Mouse (Mus musculus) ES-Bruce4 (cell line): Measurements from ENCODE around the gene Rnd2. TPM values are rescaled to one million over a fixed set of nuclear protein-coding genes. Genes with fewer than 3 reads are reported as not detected.
A peak's percentile ranks its signal among the peaks of the same experiment; 100 is the strongest.
"Not testable (repeated sequence)": the region's sequence is repeated elsewhere in the genome, so short reads cannot be mapped to it uniquely, and the experiment has no call there.

ENCODE experiments used
- H3K27ac ChIP-seq: 2 replicates; pipeline ENCODE4 v1.5.1; 2012; ENCODE audit warnings: low read length, inconsistent platforms; ENCODE audit not compliant: insufficient read depth
- H3K27me3 ChIP-seq: 2 replicates; pipeline ENCODE4 v1.6.1; 2012; ENCODE audit warnings: mild to moderate bottlenecking, low read length, inconsistent platforms; ENCODE audit not compliant: control insufficient read depth, poor library complexity, insufficient read depth, severe bottlenecking
- H3K36me3 ChIP-seq: 2 replicates; pipeline ENCODE4 v1.6.1; 2012; ENCODE audit warnings: inconsistent platforms, mild to moderate bottlenecking, low read length, moderate library complexity; ENCODE audit not compliant: control insufficient read depth, poor library complexity, insufficient read depth, severe bottlenecking
- H3K4me1 ChIP-seq: one replicate; pipeline ENCODE4 v1.8.1; 2011; ENCODE audit warnings: low read length; ENCODE audit not compliant: control insufficient read depth, insufficient read depth
- H3K4me3 ChIP-seq: 2 replicates; pipeline ENCODE4 v1.5.1; 2011; ENCODE audit warnings: low read depth, mild to moderate bottlenecking, low read length
- H3K9ac ChIP-seq: 2 replicates; pipeline ENCODE4 v1.6.1; 2012; ENCODE audit warnings: low read depth, mild to moderate bottlenecking, inconsistent platforms; ENCODE audit not compliant: poor library complexity, severe bottlenecking
- H3K9me3 ChIP-seq: replicated peaks from 2 replicates; pipeline ENCODE4 v1.6.1; 2012; ENCODE audit warnings: mild to moderate bottlenecking, low read length, inconsistent platforms; ENCODE audit not compliant: control insufficient read depth, poor library complexity, insufficient read depth, severe bottlenecking
- CTCF ChIP-seq: IDR thresholded peaks from one replicate; pipeline ENCODE4 v1.8.1; 2011; ENCODE audit warnings: low read depth, low read length
- EP300 ChIP-seq: IDR thresholded peaks from 2 replicates; pipeline ENCODE4 v1.6.1; 2011; ENCODE audit warnings: low read depth, low read length; ENCODE audit not compliant: insufficient read depth
- POLR2A ChIP-seq: IDR thresholded peaks from one replicate; pipeline ENCODE4 v1.8.1; 2011; ENCODE audit warnings: low read length; ENCODE audit not compliant: insufficient read depth
- polyA plus RNA-seq: library from polyadenylated mRNA; stranded (reverse); fragments of >200 nt; gene quantifications from 2 replicates; pipeline ENCODE4 v1.2.4, GENCODE M21; 2011; ENCODE audit warnings: low read depth; ENCODE audit not compliant: missing spikeins, insufficient read depth, insufficient read length

Gene Rnd2
- polyA plus RNA-seq, 1 experiment: 11.2 TPM

DNA sequence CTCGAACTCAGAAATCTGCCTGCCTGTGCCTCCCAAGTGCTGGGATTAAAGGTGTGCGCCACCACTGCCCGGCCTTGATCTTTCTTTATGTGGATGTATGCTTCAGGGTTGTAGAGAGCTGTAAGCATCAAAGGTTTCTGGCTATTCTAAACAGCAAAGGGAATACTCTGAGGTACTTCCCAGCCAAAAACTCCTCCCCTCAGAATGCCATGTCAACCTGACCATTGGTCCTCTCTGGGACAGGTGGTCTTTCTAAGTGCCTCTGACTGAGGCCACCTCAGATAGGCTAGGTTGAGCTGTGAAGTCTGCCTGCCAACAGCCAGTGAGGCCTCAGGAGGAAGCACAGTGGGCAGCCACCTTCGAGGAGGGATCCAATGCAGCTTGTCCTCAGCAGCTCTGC lies 15.9 kb upstream of the Rnd2 start:
- Histone ChIP-seq H3K4me1 (peaks cover 5% of the 10 kb centered on the region), H3K4me3 (no peak overlapping the region), H3K27me3 (no peaks in the 10 kb centered on the region), H3K9ac (peak overlapping the region; percentile 20; the same call in 1 of the 2 replicates), H3K36me3 (peaks cover 16% of the 10 kb centered on the region), H3K27ac (no peak overlapping the region), H3K9me3 (no peaks in the 10 kb centered on the region)
- TF ChIP-seq CTCF (no peak), POLR2A (no peak), EP300 (no peak)

DNA sequence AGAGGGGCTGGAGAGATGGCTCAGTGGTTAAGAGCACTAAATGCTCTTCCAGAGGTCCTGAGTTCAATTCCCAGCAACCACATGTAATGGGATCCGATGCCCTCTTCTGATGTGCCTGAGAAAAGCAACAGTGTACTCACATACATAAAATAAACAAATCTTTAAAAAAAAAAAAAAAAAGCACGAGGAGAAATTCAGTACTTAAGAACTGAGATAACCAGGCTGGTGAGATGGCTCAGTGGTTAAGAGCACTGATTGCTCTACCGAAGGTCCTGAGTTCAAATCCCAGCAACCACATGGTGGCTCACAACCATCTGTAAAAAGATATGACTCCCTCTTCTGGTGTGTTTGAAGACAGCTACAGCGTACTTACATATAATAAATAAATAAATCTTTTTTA lies 15.2 kb upstream of the Rnd2 start:
- not testable (repeated sequence) for H3K9me3 ChIP-seq, H3K27ac ChIP-seq, H3K4me1 ChIP-seq, H3K9ac ChIP-seq, H3K36me3 ChIP-seq, H3K27me3 ChIP-seq, H3K4me3 ChIP-seq

DNA sequence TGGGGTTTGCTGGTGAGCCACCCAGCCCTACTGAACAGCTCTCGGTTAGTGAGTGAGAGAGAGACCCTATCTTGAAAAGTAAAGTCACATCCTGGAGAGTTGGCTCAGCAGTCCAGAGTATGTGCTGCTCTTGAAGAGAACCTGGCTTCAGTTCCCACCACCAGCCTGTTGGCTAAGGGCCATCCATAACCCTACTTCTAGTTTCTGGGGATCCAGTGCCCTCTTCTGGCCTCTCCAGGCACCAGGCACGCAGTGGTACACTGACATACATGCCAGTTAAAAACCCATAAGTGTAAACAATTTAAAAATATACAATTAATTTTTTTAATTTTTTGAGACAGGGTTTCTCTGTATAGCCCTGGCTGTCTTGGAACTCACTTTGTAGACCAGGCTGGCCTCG lies 14.4 kb upstream of the Rnd2 start:
- Histone ChIP-seq H3K36me3 (peaks cover 2% of the 10 kb centered on the region), H3K9ac (no peak overlapping the region), H3K4me1 (peaks cover 5% of the 10 kb centered on the region), H3K9me3 (no peaks in the 10 kb centered on the region), H3K4me3 (no peak overlapping the region), H3K27ac (no peak overlapping the region), H3K27me3 (no peaks in the 10 kb centered on the region)
- TF ChIP-seq CTCF: peak; percentile 59
- no peak for TF ChIP-seq EP300
- no peak for TF ChIP-seq POLR2A

DNA sequence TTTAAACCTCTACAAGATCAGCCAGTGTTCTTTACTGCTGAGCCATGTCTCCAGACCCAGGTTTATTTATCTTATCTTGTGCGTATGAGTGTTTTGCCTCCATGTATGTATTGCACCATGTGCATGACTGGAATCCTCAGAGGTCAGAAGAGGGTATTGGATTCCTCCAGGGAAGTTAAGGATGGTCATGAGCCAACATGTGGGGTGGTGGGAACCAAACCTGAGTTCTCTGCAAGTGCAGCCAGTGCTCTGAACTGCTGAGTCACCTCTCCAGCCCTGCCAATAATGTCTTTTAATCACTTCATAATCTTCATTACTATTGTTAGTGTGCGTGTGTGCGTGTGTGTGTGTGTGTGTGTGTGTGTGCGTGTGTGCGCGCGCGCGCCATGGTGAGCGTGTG lies 13.3 kb upstream of the Rnd2 start:
- Histone ChIP-seq H3K4me3 (peak overlapping the region; percentile 2; the same call in 1 of the 2 replicates), H3K36me3 (no peaks in the 10 kb centered on the region), H3K9ac (peak overlapping the region; percentile 21; the same call in 1 of the 2 replicates), H3K9me3 (no peaks in the 10 kb centered on the region), H3K27me3 (no peaks in the 10 kb centered on the region), H3K4me1 (peaks cover 5% of the 10 kb centered on the region), H3K27ac (0 out of 2 replicates have a peak overlapping the region, but pooled peaks have one; percentile 36)
- TF ChIP-seq POLR2A: no peak
- 0 out of 2 replicates have a peak, but pooled peaks have one; percentile 39 for TF ChIP-seq EP300

DNA sequence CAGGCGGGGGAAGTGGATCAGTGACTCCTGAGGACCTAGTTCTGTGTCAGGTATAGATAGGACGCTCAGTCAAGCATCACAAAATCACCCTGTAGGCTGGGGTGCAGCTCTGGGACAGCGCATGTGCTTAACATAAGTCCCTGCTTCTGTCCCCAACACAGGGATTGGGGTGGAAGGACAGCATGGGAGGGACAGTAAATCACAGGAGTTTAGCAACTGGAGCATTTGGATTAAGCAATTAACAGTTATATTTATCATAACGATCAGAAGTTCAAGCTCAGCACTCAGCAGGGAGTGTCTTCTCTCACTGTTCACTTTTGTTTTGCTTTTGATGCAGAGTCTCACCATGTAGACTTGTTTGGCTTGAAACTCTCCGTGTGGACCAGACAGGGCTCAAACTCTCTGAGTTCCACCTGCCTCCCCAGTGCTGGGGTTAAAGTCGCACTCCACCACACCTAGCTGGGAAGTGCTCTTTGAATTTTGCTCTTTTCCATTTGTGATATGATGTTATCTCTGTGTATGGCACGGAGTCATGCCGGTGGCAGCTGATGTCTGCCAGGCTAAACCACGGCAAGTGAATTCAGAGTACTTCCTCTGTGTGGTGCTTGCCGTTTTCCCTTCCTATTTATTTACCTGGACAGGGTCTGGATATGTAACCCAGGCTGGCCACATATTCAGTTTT lies 12.6 kb upstream of the Rnd2 start:
- no peak for TF ChIP-seq EP300
- TF ChIP-seq POLR2A: no peak
- TF ChIP-seq CTCF: no peak
- Histone ChIP-seq H3K9me3 (no peaks in the 10 kb centered on the region), H3K9ac (no peak overlapping the region), H3K4me1 (peaks cover 5% of the 10 kb centered on the region), H3K4me3 (no peak overlapping the region), H3K27me3 (no peaks in the 10 kb centered on the region), H3K36me3 (no peaks in the 10 kb centered on the region), H3K27ac (no peak overlapping the region)

DNA sequence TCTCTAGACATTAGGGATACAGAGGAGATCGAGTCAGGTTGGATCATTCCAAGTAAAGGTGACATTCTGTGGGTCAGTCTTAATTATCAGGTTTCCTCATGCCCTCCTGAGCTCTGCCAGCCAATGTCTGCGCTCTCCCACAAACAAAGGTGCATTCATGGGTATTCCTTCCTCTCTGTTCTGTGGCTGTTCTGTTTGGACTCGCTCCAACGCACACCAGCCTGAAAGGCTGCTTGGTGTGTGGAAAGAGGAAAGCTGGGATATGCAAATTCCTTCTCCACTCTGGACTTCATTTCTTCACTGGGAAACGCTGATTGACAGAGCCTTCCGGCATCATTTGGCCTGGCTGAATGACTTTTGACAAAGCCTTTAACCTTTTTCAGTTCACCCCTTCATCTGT lies 10.1 kb upstream of the Rnd2 start:
- TF ChIP-seq EP300: no peak
- TF ChIP-seq POLR2A: no peak
- no peak for TF ChIP-seq CTCF
- H3K27ac ChIP-seq: no peak overlapping the region

More for the DNA sequence above, 10.1 kb upstream of the Rnd2 start:
- no peaks in the 10 kb centered on the region for H3K9me3 ChIP-seq
- peaks cover 9% of the 10 kb centered on the region for H3K4me1 ChIP-seq
- H3K9ac ChIP-seq: no peak overlapping the region
- H3K36me3 ChIP-seq: no peaks in the 10 kb centered on the region
- no peaks in the 10 kb centered on the region for H3K27me3 ChIP-seq
- H3K4me3 ChIP-seq: no peak overlapping the region
